Mouse (Mus musculus) erythroblast, embryonic 14.5 days (primary cell): ENCODE measurements at regions not wholly inside any gene's neighbourhood (a gene's known extent, or its start where the extent isn't known, plus 50 kb on each side); places are given as distances from the start of the nearest gene placed in this dataset.

Experiments used
- H3K27me3 ChIP-seq: 2 replicates; pipeline ENCODE4 v1.6.1; 2012; ENCODE audit warnings: inconsistent platforms; ENCODE audit not compliant: control insufficient read depth
- H3K36me3 ChIP-seq: 2 replicates; pipeline ENCODE4 v1.6.1; 2012; ENCODE audit warnings: mild to moderate bottlenecking, inconsistent platforms; ENCODE audit not compliant: control insufficient read depth
- H3K4me1 ChIP-seq: 2 replicates; pipeline ENCODE4 v1.6.1; 2012; ENCODE audit warnings: inconsistent platforms; ENCODE audit not compliant: control insufficient read depth
- H3K4me3 ChIP-seq: replicated peaks from 2 replicates; pipeline ENCODE3; 2012; ENCODE audit warnings: moderate library complexity, mild to moderate bottlenecking, inconsistent platforms
- H3K9me3 ChIP-seq: 2 replicates; pipeline ENCODE4 v1.6.1; 2012; ENCODE audit warnings: low read length, inconsistent platforms, mixed read lengths; ENCODE audit not compliant: control insufficient read depth
- GATA1 ChIP-seq: IDR thresholded peaks from 2 replicates; pipeline ENCODE4 v1.6.1; 2012; ENCODE audit warnings: low read length, inconsistent platforms, mixed read lengths
- TAL1 ChIP-seq: IDR thresholded peaks from 3 replicates; pipeline ENCODE4 v1.6.1; 2012; ENCODE audit warnings: low read length, inconsistent platforms, mixed read lengths

- H3K9me3 ChIP-seq, result no peaks in the 10 kb centered on the region
- no peak for TF ChIP-seq GATA1
- no peak overlapping the region for H3K4me3 ChIP-seq
- peaks cover 7% of the 10 kb centered on the region for H3K4me1 ChIP-seq
- no peaks in the 10 kb centered on the region for H3K36me3 ChIP-seq
- H3K27me3 ChIP-seq, result peaks cover 25% of the 10 kb centered on the region
Measured at GRCm38 (mm10) chr15:36403336-36404119, 604.0 kb downstream of the Zfp706 start.

GRCm38 (mm10) chr15:36402051-36402450, 605.5 kb downstream of the Zfp706 start:
- Histone ChIP-seq H3K4me1 (peaks cover 7% of the 10 kb centered on the region), H3K27me3 (peaks cover 31% of the 10 kb centered on the region), H3K36me3 (no peaks in the 10 kb centered on the region), H3K4me3 (no peak overlapping the region), H3K9me3 (no peaks in the 10 kb centered on the region)
- no peak for TF ChIP-seq TAL1
- TF ChIP-seq GATA1, result no peak

- peaks cover 7% of the 10 kb centered on the region for H3K4me1 ChIP-seq
- H3K4me3 ChIP-seq, result no peak overlapping the region
- H3K36me3 ChIP-seq, result no peaks in the 10 kb centered on the region
- H3K27me3 ChIP-seq, result peaks cover 41% of the 10 kb centered on the region
- H3K9me3 ChIP-seq, result no peaks in the 10 kb centered on the region
- TF ChIP-seq TAL1 (no peak), GATA1 (no peak)
Measured at GRCm38 (mm10) chr15:36400311-36400840, 607.2 kb downstream of the Zfp706 start.

GRCm38 (mm10) chr15:36399355-36400012, 608.1 kb downstream of the Zfp706 start:
- Histone ChIP-seq H3K36me3 (no peaks in the 10 kb centered on the region), H3K4me3 (no peak overlapping the region), H3K27me3 (peaks cover 46% of the 10 kb centered on the region), H3K9me3 (no peaks in the 10 kb centered on the region), H3K4me1 (peaks cover 7% of the 10 kb centered on the region)
- TF ChIP-seq TAL1, result no peak
- no peak for TF ChIP-seq GATA1

- TF ChIP-seq GATA1 (no peak), TAL1 (no peak)
- Histone ChIP-seq H3K27me3 (peaks cover 48% of the 10 kb centered on the region), H3K9me3 (no peaks in the 10 kb centered on the region), H3K4me3 (no peak overlapping the region), H3K4me1 (peaks cover 7% of the 10 kb centered on the region), H3K36me3 (no peaks in the 10 kb centered on the region)
Measured at GRCm38 (mm10) chr15:36398099-36398982, 609.2 kb downstream of the Zfp706 start.

- peaks cover 39% of the 10 kb centered on the region for H3K27me3 ChIP-seq
- H3K36me3 ChIP-seq, result no peaks in the 10 kb centered on the region
- H3K9me3 ChIP-seq, result no peaks in the 10 kb centered on the region
- no peak overlapping the region for H3K4me3 ChIP-seq
- H3K4me1 ChIP-seq, result peaks cover 7% of the 10 kb centered on the region
- TF ChIP-seq TAL1 (no peak), GATA1 (no peak)
Measured at GRCm38 (mm10) chr15:36396791-36397190, 610.8 kb downstream of the Zfp706 start.

GRCm38 (mm10) chr15:36396245-36396644, 611.3 kb downstream of the Zfp706 start:
- Histone ChIP-seq H3K9me3 (no peaks in the 10 kb centered on the region), H3K27me3 (peaks cover 38% of the 10 kb centered on the region), H3K4me3 (no peak overlapping the region), H3K36me3 (no peaks in the 10 kb centered on the region), H3K4me1 (peaks cover 7% of the 10 kb centered on the region)
- no peak for TF ChIP-seq GATA1
- no peak for TF ChIP-seq TAL1

- H3K36me3 ChIP-seq, result no peaks in the 10 kb centered on the region
- peaks cover 35% of the 10 kb centered on the region for H3K27me3 ChIP-seq
- no peaks in the 10 kb centered on the region for H3K9me3 ChIP-seq
- H3K4me3 ChIP-seq, result no peak overlapping the region
- peaks cover 7% of the 10 kb centered on the region for H3K4me1 ChIP-seq
- TF ChIP-seq GATA1 (no peak), TAL1 (no peak)
Measured at GRCm38 (mm10) chr15:36395672-36396050, 611.9 kb downstream of the Zfp706 start.
